Mouse (Mus musculus) gastrocnemius, postnatal 4 days (tissue): ENCODE measurements around the gene Kin. TPM values are rescaled to one million over a fixed set of nuclear protein-coding genes. Genes with fewer than 3 reads are reported as not detected.

Experiments
- DNase-seq, 2 experiments: peaks; one replicate each; pipeline ENCODE4 v3.0.0; 2021 to 2022; ENCODE audit warnings: low spot score in 2 of 2, mixed read lengths in 2 of 2
- total RNA-seq, 2 experiments: library from RNA; stranded (reverse); gene quantifications; 2 replicates each; pipeline ENCODE4 v1.2.3; 2021

Kin gene
- total RNA-seq, 2 experiments from 2014 or later, result 10.1 to 11.0 TPM

- DNase-seq, result no peak
Observed at GRCm38 (mm10) chr2:10108535-10109189, 28.3 kb downstream of the Kin start.

GRCm38 (mm10) chr2:10118751-10119150 lies 38.4 kb downstream of the Kin start:
- DNase-seq, result no peak

GRCm38 (mm10) chr2:10119276-10119675 lies 38.9 kb downstream of the Kin start:
- no peak for DNase-seq

GRCm38 (mm10) chr2:10121826-10122225 lies 41.4 kb downstream of the Kin start:
- no peak for DNase-seq

- DNase-seq, result no peak
Observed at GRCm38 (mm10) chr2:10126122-10126521, 45.7 kb downstream of the Kin start.

- no peak for DNase-seq
Observed at GRCm38 (mm10) chr2:10127471-10127870, 47.1 kb downstream of the Kin start.

GRCm38 (mm10) chr2:10128571-10128970 lies 48.2 kb downstream of the Kin start:
- DNase-seq, result no peak

GRCm38 (mm10) chr2:10130341-10130990 lies 50.1 kb downstream of the Kin start:
- no peak for DNase-seq

GRCm38 (mm10) chr2:10131296-10131695 lies 50.9 kb downstream of the Kin start, which contains the start of gene Itih2:
Itih2 (minus strand) TSS chr2:10131396.
- no peak for DNase-seq

- no peak for DNase-seq
Observed at GRCm38 (mm10) chr2:10132128-10132527, 51.7 kb downstream of the Kin start.

GRCm38 (mm10) chr2:10133941-10134340 lies 53.5 kb downstream of the Kin start:
- no peak for DNase-seq

GRCm38 (mm10) chr2:10137320-10137719 lies 56.9 kb downstream of the Kin start:
- no peak for DNase-seq

- no peak for DNase-seq
Observed at GRCm38 (mm10) chr2:10140456-10140855, 60.1 kb downstream of the Kin start.

Other genes with a start within 250 kb of the Kin start
- gene 4930412O13Rik, start 199.3 kb upstream of the Kin start, total RNA-seq, result not detected
- not detected for gene 9230102O04Rik, start 191.1 kb upstream of the Kin start, total RNA-seq
- 1 to 10 TPM in 1 of 2 experiments, under 1 TPM in 1; 0.65 to 1.9 TPM for gene Gata3, start 190.6 kb upstream of the Kin start, total RNA-seq
- 10 to 100 TPM in 1 of 2 experiments, 1 to 10 TPM in 1; 8.4 to 10.4 TPM for gene Taf3, start 32.0 kb upstream of the Kin start, total RNA-seq
- gene Atp5c1, start 83 bp upstream of the Kin start, total RNA-seq, result 100 to 1,000 TPM; 529 to 571 TPM
- gene Itih2, start 50.8 kb downstream of the Kin start, total RNA-seq, result 1 to 10 TPM in 1 of 2 experiments, under 1 TPM in 1; 0.66 to 4.1 TPM
- gene Itih5, start 73.0 kb downstream of the Kin start, total RNA-seq, result 100 to 1,000 TPM; 106 to 122 TPM